Mouse (Mus musculus) testis, postnatal 10 days (tissue): Measurements from ENCODE around the gene Gcsh.

ENCODE experiments used
- DNase-seq: peaks from one replicate; pipeline ENCODE4 v3.0.0; 2021; ENCODE audit warnings: low spot score

Gene Gcsh

DNA sequence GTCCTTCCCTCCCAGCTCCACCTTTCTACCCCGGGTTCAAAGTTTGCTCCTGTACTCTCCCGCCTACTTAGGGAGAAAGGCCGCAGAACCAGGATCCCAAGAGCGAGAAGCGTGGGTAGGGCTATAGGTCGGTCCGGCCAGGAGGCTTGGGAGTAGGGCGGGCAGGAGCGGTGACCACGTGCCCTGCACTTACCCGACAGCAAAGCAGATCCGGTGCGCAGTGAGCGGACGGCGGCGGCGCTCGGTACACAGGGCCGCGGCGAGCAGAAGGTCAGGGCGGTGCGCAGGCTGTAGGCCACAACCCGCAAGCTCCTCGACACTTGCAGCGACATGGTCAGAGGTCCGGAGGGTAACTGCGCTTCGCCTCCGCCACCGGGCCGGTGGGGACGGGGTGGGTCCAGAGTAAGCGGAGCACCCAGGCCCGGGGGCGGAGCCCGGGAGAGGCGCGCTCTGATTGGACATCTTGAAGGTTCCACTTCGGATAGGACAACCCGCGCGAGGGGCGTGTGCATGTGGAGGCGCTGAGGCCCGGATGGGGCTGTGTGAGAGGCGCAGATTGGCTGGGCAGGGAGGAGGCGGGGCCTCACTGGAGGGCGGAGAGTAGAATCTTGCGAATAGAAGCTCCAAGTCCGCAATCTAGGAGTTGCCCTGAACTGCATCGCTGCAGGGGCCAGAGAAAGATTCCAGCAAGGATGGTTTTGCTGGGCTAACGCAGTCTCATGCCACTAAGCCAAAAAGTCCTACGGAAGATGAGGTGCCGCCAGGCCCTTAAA lies at the start of gene Gcsh:
TSS of gene Gcsh (minus strand) at position 443 of the 773 bp plus-strand sequence.
- peak; percentile 99 for DNase-seq

DNA sequence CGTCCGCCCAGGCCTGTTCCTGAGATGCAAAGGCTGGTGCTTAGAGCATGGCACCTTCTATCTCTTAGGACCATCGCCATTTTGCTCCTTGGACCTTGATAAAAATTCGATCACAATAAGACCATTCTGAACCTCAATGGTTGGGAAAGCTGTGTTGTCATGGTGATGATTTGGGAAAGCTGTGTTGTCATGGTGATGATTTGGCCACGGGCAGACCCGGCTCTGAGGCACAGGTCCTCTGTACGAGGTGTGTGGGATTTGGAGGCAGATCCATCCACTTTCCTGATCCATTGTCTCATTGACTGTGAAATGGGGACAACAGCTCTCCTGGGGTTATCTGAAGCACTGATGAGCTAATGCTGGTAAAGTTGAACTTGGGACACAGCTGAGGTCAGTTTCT lies 46.5 kb upstream of the Gcsh start:
- DNase-seq: no peak

DNA sequence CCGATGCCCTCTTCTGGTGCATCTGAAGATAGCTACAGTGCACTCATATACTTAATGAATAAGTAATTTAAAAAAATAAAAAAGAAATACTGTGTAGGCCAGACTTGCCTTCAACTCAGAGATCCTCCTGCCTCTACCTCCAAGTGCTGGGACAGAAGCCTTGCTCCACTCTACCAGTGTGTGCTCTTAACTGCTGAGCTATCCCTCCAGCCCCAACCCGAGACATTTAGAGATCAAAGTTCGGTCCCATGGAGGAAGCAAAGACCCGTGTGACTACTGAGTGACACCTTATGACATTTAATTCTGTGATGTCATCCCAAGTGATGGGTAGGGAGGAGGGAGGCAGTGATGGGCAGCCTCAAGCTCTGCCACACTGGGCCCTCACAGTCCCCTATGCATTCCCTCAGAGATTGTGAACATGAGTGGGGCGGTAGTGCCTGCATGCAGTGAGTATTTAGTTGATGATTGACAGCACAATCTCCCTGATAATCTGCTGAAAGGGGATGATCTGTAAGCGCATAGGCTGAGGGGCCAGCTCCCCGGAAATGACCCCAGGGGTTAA lies 44.1 kb upstream of the Gcsh start:
- no peak for DNase-seq

DNA sequence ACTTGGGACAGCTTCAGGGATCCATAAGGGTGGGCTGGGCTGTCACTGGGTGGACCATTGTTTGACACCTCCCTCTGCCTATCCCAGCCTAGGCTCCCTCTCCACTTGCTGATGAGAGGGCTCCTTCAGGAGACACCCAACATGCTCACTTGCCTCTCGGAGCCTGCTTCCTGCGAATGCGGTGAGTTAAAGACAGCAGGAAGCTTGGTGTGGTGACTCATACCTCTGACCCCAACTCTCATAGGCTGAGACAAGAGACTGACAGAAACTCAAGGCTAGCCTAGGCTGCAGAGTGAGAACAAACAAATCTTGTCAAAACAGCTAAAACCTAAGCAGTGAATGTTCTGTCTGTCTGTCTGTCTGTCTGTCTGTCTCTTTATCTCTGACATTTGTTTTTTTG lies 40.1 kb upstream of the Gcsh start:
- DNase-seq: no peak

DNA sequence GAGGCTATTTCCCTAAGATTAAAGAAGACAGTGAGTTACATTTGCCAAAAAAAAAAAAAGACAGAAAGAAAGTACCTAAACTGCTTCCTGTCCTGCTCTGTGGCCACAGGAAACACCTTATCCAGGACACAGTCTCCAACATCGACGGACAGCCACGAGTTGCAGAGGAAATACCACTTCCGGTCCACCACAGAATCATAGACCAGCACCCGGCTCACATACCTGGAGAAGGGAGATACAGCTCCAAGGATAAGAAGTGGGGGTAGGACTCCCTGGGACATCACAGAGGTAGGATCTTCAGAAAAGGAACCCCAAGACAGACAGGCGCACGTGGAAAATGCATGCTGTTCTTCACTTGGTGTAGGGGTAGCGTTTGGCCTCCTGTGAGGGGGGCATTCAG lies 39.3 kb upstream of the Gcsh start:
- DNase-seq: no peak

DNA sequence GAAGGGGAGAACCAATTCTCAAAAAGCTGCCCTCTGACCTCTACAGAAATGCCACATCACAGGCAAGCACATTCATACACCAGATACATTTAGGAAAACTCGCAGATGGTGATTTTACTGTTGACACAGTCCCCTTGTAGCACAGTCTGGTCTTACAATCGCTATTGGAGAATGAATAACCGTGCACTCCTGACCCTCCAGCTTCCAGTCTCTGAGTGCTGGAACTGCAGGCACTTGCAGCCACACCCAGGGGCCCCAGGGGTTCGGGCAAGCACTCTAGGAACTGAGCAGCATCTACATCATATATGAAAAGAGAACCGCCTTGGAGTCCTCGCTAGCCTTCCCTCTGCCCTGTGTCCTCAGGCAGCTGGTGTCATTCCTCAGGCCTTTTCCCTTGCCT lies 38.1 kb upstream of the Gcsh start:
- DNase-seq: no peak

DNA sequence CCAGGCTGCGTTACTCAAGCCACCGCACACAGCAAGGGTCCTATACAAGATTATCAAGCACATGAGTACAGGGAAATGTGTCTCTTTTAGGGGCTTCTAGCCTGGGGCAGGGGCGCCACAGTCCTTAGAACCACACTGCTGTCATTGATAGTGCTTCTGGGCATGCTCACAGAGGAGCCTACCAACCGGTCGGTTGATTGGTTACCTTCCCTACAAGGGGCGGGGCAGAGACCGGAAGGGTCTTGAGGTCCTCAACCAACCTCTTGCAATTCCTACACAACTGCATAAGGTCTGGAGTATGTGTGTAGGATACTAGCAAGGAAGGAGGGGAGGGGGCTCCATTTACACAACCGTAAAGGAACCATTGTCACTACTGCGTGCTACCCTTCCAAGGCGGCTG lies 35.3 kb upstream of the Gcsh start:
- no peak for DNase-seq

DNA sequence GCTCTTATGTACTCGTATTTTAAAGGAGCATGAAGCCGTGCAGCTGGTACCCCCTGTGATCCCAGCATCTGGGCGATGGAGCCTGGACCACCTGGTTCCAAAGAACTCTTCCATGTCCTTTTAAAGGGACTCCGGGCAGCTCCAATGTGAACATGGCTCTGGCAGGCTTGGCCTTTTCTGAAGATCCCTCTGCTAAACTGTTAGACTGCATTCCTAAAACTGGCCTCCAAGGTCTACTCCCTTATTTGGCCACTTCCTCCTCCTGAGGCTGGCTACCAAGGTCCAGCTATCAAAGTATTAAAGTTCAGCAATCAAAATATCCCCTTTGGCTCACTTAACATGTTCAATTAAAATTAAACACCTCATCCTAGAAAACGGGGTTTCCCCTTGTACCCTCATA lies 34.3 kb upstream of the Gcsh start:
- no peak for DNase-seq

DNA sequence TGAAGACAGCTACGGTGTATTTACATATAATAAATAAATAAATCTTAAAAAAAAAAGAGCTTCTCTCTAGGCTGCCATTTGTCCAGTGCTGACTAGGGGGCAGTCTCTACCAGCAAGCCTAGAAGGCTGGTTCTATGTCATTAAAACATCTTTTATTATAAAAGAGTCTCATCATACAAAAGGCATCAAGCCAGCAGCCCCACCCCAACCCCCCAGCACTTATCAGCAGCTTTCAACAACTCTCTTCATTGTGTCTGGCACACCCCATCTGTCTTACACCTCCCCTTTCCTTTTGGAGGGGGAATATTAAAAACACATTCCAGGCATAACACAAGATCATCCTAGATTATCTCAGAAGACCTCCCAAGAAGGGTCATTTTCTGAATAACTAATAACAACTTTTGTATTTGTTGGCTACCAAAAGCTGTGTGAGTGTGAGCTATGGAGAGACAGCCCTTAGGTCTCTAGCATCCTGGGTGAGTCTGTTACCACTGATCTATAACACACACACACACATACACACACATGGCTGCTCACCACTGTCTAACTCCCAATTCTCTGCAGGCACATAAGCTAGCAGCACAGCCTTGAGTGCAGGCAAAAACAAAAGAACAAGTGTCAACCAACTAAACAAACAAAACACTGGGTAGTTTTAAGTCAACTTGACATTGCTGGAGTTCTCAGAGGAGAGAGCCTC lies 29.1 kb upstream of the Gcsh start:
- no peak for DNase-seq

DNA sequence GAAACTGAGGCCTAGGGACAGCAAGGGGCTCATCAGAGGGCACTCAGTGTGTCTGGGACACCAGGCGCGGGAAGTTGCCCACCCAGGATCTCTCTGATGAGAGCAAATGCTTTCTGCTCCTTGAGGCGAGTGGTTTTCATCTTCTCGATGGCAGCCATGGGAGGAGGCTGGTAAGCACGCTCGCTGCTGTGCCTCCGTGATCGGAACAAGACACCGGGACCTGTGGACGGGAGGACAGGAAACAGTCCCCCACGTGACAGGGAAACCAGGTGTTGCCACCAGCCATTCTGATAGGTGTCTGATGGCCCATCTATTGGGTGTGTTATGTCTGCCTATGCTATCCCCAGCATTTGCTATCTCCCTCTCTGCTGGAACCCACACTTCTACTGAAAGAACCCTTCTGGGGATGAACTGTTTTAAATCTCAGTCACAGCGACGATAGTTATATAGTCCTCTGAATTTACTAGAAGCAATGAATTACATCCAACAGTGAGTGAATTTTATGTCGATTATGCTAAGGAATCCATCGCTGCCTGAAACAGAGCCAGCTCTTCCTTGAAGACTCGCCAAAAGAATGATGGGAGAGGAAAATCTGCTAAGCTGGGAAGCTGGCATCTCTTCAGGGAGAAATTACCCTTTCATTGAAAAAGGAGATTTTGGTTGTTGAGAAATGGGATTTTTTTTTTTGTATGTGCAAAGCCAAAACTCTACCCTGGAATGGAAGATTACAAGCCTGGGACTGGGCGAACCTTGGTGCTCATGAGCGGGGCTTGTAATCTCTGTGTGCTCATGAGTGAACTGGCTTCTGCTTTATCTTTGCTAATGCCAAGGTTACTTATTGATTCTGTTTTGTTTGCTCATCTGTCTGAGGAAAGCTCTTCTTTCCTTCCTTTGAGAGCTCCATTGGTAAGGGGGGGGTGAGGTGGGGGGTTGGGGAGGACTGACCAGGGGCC lies 26.3 kb upstream of the Gcsh start:
- DNase-seq: no peak

DNA sequence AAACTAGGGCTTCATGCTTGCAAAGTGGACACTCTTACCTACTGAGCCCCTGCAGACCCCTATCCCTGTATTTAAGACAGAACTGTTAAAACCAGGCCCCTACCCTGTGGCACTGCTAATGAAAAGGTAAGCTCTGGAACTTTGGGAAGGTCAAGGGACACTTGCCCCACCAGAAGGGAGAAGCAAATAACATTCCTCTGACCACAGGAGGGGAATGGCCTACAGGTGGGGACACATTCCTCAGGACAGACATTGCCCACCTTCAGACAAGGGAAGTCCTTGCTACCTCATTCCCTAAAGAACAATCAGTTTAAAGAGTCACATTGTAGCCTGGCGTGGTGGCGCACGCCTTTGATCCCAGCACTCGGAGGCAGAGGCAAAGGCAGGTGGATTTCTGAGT lies 24.6 kb upstream of the Gcsh start:
- DNase-seq: no peak

DNA sequence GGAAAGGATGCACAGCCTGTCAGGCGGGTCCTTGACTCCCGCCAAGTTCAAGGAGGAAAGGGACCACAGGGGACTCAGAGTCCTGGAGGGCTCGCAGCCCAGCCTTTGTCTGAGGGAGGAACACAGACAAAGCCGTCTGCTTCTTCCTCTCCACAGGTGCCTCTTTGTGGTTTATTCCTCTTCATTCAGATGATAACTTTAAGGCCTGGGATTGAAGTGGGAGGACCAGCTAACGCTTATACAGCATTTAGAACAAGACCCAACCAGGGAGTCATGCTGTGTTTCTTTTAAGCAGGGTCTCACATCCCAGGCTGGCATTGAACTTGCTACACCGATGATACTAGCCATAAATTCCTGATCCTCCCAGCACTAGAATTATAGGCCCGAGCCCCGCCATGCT lies 23.7 kb upstream of the Gcsh start:
- no peak for DNase-seq

DNA sequence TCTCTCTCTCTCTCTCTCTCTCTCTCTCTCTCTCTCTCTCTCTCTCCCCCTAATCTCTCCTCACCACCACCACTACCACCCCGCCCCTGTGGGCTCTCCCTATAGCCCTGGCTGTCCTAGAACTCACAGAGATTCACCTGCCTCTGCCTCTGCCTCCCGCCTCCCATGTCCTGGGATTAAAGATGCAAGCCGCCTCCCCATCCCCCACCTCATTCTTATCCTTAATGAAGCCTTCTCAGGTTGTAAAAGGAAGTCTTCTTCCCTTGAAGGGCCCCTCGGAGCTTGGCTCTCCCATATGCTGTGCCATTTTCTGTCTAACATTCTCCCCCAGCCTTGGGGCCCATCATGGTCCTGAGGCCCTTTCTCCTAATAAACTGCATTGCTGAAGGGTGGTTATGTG lies 22.3 kb upstream of the Gcsh start:
- no peak for DNase-seq

DNA sequence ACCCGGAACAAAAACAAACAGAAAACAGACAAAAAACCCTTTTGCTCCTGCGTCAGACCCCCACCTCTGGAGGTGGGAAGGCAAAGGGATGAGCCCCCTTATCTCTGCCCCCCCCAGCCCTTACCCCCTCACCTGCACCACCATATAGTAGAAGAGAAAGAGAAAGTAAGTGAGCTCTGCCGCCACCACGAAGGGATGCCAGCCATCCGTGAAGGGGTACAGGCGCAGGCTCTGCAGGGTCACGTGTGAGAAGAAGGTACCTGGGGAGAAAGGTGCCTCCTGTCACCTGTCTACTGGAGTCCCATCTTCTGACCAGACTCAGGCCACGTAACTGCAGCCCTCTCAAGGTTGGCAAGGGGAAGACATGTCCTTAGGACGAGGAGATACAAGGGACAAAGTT lies 18.0 kb upstream of the Gcsh start:
- DNase-seq: no peak

DNA sequence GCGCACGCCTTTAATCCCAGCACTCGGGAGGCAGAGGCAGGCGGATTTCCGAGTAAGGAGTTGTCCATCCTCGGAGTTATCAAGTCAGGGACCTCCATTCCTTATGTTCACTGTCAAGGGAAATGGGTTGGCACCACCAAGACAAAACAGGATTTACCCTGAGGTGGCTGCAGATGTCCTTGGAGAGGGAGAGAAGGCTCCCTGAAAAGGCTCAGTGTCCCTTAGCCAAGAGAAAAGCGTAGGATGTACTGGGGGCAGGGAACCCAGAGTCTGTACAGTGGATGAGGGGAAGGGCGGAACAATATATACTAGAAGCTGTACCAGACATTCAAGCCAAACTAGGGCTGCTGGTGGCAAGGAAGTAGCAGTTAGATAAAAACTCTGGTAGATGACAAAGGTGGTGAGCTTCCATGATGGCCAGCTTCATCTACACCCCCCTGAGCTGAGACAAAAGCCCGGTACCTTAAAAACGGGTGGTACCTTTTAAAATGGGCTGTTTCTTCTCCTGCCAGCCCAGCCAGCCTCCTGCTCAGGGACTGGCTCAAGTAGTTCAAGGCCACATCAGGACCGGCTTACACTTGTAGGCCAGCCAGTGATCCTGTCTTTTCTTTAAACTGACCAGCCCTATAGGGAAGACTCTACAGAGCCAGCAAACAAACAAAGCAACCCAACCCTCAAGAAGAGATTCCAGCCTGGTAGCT lies 829 bp upstream of the Gcsh start:
- no peak for DNase-seq

DNA sequence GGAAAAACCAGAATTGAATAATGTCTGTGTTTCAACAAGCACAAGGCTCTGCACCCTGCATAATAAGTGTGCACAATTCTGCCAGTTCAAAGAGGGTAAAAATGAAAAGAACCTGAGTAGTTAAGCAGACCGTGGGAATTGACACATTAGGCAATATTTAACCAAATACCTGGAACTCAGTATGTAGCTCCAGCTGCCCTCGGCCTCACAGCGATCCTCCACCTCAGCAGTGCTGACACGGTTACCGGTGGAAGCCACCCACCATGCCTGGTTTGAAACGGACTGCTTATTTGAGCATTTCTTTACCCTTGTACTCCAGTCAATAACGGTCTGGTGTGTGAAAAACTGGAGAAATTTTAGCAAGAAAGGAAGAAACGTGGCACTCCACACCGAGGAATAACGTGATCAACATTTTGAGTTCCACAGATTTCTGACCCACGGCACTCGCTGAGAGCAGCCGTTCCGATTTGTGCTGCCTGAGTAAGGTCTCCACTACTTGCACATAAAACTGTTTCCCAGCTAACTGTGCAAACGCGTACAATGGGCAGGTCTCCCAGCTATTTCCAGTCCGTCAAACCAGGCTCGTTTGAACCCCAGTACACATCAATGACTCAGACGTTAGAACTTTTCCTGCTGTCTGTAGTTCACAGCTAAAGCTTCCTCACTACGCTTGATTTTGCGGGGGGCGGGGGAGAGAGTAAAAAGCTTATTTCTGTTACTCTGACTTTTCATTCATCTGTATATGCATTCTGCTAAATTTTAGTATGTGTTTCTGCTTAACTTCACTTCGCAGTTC lies 963 bp downstream of the Gcsh start:
- DNase-seq: no peak

DNA sequence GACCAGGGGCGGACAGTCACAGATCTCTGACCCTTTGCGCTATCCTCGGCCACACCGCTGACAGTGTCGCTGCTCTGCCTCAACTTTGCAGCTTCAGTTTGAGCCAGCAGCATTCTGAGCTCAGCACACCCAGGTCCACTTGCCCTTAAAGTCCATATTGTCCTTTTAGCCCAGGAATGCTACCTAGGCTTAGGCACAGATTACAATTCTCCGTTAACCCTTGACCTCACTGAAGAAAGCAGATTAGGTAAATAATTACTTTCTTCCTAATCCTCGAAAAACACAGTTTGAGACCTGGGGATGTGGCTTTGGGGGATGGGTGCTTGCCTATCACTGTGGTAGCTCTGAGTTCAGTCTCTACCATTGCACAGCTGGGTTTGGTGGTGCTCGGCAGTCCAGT lies 2.1 kb downstream of the Gcsh start:
- DNase-seq: no peak

DNA sequence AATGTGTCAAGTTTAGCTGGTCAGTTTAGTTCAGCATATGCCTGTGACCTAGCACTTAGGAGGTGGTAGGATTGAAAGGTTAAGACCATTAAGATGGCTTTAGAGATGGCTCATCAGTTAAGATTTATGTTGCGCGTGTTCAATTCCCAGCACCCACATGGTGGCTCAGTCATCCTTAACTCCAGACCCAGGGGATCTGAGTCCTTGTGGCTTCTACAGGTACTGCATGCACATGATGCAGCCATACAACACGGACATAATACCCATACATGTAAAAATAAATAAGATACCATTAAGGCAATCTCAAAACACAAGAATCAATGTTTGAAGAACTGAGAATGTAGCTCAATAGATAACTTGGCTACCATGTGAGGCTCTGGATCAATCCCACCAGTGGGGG lies 3.5 kb downstream of the Gcsh start:
- DNase-seq: no peak

DNA sequence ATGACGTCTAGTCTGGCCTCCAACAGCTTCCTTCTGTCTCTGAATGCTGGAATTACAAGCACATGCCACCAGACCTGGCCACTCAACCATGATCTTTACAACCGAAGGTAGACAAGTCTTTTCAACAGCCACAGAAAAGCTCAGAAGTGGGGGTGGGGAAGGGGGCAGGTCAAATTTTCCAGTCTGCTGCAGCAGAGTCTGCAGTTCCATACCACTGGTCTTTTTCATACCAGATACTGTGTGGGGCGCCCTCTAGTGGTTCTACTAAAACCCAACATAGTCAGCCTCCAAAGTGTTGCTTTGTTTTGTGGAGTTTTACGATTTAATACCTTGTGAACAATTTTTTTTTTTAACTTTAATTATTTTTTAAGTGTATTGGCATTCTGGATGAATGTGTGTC lies 13.2 kb downstream of the Gcsh start:
- DNase-seq: peak; percentile 79

DNA sequence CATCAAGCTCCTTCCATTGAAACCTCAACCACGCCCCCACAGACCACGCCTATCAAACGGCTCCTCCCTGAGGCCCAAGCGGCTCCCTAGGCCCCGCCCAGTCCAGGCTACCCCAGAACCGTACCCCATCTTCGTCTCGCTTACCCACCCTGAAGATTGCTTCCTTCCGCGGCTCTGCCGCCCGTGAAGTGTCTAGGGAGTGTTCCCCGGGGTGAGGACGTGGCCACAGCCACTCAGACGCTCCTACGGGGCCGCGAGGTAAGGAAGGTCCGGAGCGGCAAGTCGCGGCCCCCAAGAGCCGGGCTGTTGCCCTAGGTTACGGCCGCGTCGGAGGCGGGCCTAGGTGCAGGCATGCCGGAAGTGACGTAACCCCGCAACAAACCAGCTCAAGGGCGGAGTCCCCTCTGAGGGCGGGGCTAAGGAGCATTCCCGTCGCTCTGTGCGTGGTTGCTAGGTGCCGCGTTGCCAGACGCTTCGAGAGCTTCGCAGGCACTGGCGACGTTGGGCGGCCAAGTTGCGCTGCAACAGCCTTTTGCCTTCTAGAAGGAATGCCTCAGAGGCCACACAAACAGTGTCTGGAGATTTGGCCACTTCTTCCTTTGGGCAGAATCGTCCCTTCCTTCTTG lies 14.6 kb downstream of the Gcsh start, which contains the start of gene 1700030J22Rik:
TSS of gene 1700030J22Rik (minus strand) at position 329 of the 626 bp plus-strand sequence.
- DNase-seq: peak; percentile 99
